Mouse (Mus musculus): Measurements from ENCODE around the gene Usp25. TPM values are rescaled to one million over a fixed set of nuclear protein-coding genes. Genes with fewer than 3 reads are reported as not detected.

Usp25 gene
- polyA plus RNA-seq, 1 experiment = 29.7 TPM

DNA sequence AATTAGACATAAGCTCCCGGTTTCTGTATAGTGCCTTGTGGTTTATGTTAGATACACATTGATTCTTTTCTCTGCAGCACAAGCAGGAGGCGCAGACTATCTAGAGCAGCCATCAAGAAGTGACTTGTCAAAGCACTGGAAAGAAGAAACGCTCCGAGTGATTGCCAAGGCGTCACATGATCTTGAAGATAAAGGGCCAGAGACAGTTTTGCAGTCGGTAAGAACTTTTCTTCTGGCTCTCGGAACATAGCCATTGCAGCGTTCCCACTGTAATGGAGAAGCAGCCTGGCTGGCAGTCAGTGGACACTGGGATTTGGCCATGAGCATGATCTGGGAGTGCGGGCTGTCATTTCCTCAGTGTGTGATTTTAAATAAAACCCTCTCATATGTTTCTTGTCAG is 80.0 kb downstream of the Usp25 start:
- DNase-seq = no peak
- no peak overlapping the region for H3K27ac ChIP-seq (ENCODE audit: control insufficient read depth, insufficient read depth, low read length)
- H3K4me1 ChIP-seq (replicated peaks; ENCODE audit: control insufficient read depth, insufficient read depth, low read length) = no peaks in the 10 kb centered on the region
- peaks cover 32% of the 10 kb centered on the region for H3K36me3 ChIP-seq (ENCODE audit: control insufficient read depth, insufficient read depth, low read length)
- no peak overlapping the region for H3K4me3 ChIP-seq (ENCODE audit: control insufficient read depth, insufficient read depth, low read length)
- WGBS = 88% methylated on average over 9 of the region's 9 CpGs
- no peaks in the 10 kb centered on the region for H3K27me3 ChIP-seq (ENCODE audit: control insufficient read depth, insufficient read depth, low read length)
- TF ChIP-seq CTCF (IDR thresholded peaks at IDR 0.05; ENCODE audit: borderline replicate concordance, control insufficient read depth, extremely low read depth, insufficient read depth, low read length, poor library complexity) (no peak), POLR2A (IDR thresholded peaks at IDR 0.05; ENCODE audit: control insufficient read depth, extremely low read depth, insufficient read depth, low read length, poor library complexity) (no peak)

DNA sequence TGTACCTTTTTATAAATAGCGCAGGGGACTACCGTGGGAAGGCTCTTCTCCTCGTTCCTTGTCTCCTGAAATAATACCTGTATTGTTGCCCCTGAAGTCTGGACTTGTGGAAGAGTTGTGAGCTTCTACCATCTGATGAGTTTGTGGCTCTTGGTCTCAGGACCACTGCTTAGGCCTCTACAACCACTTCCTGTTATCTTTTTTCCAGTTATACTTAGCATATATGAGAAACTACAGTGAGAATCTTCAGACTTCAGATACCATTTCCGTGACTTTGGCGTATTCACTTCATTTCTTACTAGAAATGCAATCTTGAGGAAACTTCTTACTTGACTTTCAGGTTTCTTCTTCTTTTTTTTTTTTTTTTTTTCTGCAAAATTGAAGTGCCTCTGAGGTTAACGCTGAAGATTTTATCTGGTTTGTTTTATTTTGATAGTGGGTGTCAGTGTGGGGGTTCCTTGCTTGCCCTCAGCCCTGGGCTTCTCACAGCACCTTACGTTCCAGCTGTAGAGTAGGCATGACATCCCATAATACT is 81.6 kb downstream of the Usp25 start:
- H3K27me3 ChIP-seq (ENCODE audit: control insufficient read depth, insufficient read depth, low read length) = no peaks in the 10 kb centered on the region
- H3K4me3 ChIP-seq (ENCODE audit: control insufficient read depth, insufficient read depth, low read length) = no peak overlapping the region
- 58% methylated on average over 7 of the region's 7 CpGs for WGBS
- no peaks in the 10 kb centered on the region for H3K4me1 ChIP-seq (replicated peaks; ENCODE audit: control insufficient read depth, insufficient read depth, low read length)
- DNase-seq = no peak
- TF ChIP-seq CTCF (IDR thresholded peaks at IDR 0.05; ENCODE audit: borderline replicate concordance, control insufficient read depth, extremely low read depth, insufficient read depth, low read length, poor library complexity) = no peak
- no peak for TF ChIP-seq POLR2A (IDR thresholded peaks at IDR 0.05; ENCODE audit: control insufficient read depth, extremely low read depth, insufficient read depth, low read length, poor library complexity)
- H3K36me3 ChIP-seq (ENCODE audit: control insufficient read depth, insufficient read depth, low read length) = peaks cover 31% of the 10 kb centered on the region
- H3K27ac ChIP-seq (ENCODE audit: control insufficient read depth, insufficient read depth, low read length) = peak overlapping the region; percentile 58; the same call in 1 of the 2 replicates

DNA sequence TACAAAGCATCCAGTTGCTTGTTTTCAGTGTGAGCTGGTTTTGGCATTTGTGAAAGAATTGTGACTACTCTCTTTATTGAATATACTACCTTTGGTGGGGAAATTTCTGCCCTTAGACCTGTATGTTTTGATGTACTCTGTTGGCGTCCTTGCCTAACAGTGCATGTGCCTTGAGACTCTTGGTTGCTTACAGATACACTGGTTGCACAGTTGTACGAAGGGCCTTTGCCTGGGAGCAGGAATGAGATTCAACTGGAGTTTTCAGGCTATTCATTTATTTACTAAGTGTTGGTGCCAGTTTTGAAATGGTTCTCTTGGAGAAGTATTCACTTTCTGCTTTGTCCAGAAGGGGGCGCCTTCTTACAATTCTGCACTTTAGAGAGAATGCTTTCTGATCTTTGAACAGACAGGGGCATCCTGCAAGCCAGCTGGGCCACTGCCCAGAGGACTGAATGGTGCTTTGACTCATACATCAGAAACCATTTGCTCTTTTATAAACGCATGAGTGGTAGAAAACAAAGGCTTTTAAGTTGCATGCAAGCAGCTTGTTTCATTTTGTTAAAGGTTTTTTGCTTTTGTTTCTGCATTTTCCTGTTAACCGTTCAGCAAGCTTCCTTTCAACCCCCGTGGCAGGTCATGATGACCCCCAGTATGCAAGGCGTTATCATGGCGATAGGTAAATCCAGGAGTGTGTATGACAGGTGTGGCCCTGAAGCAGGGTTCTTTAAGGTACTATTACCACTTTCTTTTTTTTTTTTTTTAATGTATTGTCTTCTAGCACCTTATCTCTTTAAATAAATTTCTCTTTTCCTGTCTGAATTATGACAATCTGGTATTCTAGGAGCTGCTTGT is 85.7 kb downstream of the Usp25 start:
- no peaks in the 10 kb centered on the region for H3K4me1 ChIP-seq (replicated peaks; ENCODE audit: control insufficient read depth, insufficient read depth, low read length)
- peak; percentile 55 for DNase-seq
- no peak for TF ChIP-seq CTCF (IDR thresholded peaks at IDR 0.05; ENCODE audit: borderline replicate concordance, control insufficient read depth, extremely low read depth, insufficient read depth, low read length, poor library complexity)
- TF ChIP-seq POLR2A (IDR thresholded peaks at IDR 0.05; ENCODE audit: control insufficient read depth, extremely low read depth, insufficient read depth, low read length, poor library complexity) = no peak
- H3K4me3 ChIP-seq (ENCODE audit: control insufficient read depth, insufficient read depth, low read length) = no peak overlapping the region
- H3K27me3 ChIP-seq (ENCODE audit: control insufficient read depth, insufficient read depth, low read length) = no peaks in the 10 kb centered on the region
- no peak overlapping the region for H3K27ac ChIP-seq (ENCODE audit: control insufficient read depth, insufficient read depth, low read length)
- H3K36me3 ChIP-seq (ENCODE audit: control insufficient read depth, insufficient read depth, low read length) = peaks cover 20% of the 10 kb centered on the region
- WGBS = 79% methylated on average over 8 of the region's 8 CpGs

DNA sequence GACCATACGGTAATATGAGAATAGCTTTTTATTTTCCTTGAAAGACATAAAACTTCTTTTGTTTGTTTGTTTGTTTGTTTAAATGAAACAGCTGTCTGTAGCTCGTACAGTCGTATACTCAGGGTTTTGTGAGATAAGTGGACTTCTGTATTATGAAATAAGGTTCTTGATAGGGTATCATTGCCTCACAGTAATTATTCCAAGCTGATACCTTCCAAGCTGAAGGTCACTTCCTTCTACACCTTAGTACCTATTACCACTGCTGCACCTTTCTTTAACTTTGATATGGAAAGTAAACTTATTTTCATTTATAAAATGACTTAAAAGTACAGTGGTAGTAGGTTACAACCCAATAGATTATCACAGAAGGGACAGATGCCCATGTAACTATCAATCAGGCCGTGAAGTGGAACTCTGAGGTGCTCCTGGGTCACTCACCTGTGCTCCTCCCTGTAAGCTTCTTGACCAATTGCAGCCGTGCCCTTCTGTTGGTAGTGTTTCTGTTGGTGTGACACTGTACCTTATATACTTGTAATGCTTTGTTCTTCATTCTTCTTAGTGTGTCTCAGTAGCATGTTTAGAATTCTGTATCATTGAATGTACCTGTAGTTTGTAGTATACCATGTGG is 90.2 kb downstream of the Usp25 start:
- Histone ChIP-seq H3K27me3 (ENCODE audit: control insufficient read depth, insufficient read depth, low read length) (no peaks in the 10 kb centered on the region), H3K4me1 (replicated peaks; ENCODE audit: control insufficient read depth, insufficient read depth, low read length) (no peaks in the 10 kb centered on the region), H3K27ac (ENCODE audit: control insufficient read depth, insufficient read depth, low read length) (no peak overlapping the region), H3K4me3 (ENCODE audit: control insufficient read depth, insufficient read depth, low read length) (no peak overlapping the region), H3K36me3 (ENCODE audit: control insufficient read depth, insufficient read depth, low read length) (peaks cover 5% of the 10 kb centered on the region)
- WGBS = 94% methylated on average over 5 of the region's 5 CpGs
- TF ChIP-seq CTCF (IDR thresholded peaks at IDR 0.05; ENCODE audit: borderline replicate concordance, control insufficient read depth, extremely low read depth, insufficient read depth, low read length, poor library complexity) = no peak
- TF ChIP-seq POLR2A (IDR thresholded peaks at IDR 0.05; ENCODE audit: control insufficient read depth, extremely low read depth, insufficient read depth, low read length, poor library complexity) = no peak
- DNase-seq = no peak

DNA sequence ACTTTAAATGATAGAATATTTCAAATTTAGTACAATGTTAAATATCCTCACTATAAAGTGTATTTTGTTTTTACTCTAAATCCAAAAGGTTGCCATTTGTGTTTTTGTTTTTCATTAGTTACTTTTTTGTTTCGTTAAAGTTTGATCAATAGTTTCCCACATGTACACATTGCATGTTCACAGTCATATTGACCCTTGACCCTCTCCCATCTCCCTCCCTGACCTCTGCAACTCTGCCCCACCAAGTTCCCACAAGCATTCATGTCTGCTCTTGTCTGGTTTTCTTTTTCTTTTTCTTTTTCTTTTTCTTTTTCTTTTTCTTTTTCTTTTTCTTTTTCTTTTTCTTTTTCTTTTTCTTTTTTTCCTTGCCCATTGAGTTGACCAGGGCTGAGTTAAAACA is 97.8 kb downstream of the Usp25 start:
- Histone ChIP-seq H3K27ac (ENCODE audit: control insufficient read depth, insufficient read depth, low read length) (no peak overlapping the region), H3K36me3 (ENCODE audit: control insufficient read depth, insufficient read depth, low read length) (peaks cover 49% of the 10 kb centered on the region), H3K4me3 (ENCODE audit: control insufficient read depth, insufficient read depth, low read length) (no peak overlapping the region), H3K27me3 (ENCODE audit: control insufficient read depth, insufficient read depth, low read length) (no peaks in the 10 kb centered on the region), H3K4me1 (replicated peaks; ENCODE audit: control insufficient read depth, insufficient read depth, low read length) (no peaks in the 10 kb centered on the region)
- WGBS = 94% methylated on average over 1 of the region's 1 CpGs
- DNase-seq = no peak
- TF ChIP-seq POLR2A (IDR thresholded peaks at IDR 0.05; ENCODE audit: control insufficient read depth, extremely low read depth, insufficient read depth, low read length, poor library complexity) (no peak), CTCF (IDR thresholded peaks at IDR 0.05; ENCODE audit: borderline replicate concordance, control insufficient read depth, extremely low read depth, insufficient read depth, low read length, poor library complexity) (no peak)

DNA sequence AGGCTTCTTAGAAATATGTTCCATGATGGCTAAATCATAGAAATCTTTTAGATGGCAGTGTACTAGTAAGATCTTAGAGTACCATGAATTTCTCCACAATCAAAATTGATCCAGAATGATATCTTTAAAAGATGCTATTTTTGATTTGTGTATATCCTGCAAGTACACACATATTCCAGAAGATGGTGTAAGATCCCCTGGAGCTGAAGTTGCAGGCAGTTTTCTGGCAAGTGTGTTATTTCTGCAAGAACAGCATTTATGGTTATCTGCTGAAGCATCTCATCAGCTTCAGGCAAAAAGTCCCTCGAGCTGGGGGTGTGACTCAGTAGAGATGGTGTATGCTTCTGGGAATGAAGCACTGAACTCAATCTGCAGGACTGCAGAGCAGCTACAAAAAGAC is 112.4 kb downstream of the Usp25 start:
- no peaks in the 10 kb centered on the region for H3K4me1 ChIP-seq (replicated peaks; ENCODE audit: control insufficient read depth, insufficient read depth, low read length)
- H3K27me3 ChIP-seq (ENCODE audit: control insufficient read depth, insufficient read depth, low read length) = no peaks in the 10 kb centered on the region
- no peak overlapping the region for H3K27ac ChIP-seq (ENCODE audit: control insufficient read depth, insufficient read depth, low read length)
- TF ChIP-seq POLR2A (IDR thresholded peaks at IDR 0.05; ENCODE audit: control insufficient read depth, extremely low read depth, insufficient read depth, low read length, poor library complexity) (no peak), CTCF (IDR thresholded peaks at IDR 0.05; ENCODE audit: borderline replicate concordance, control insufficient read depth, extremely low read depth, insufficient read depth, low read length, poor library complexity) (no peak)
- no peak for DNase-seq
- H3K4me3 ChIP-seq (ENCODE audit: control insufficient read depth, insufficient read depth, low read length) = no peak overlapping the region
- H3K36me3 ChIP-seq (ENCODE audit: control insufficient read depth, insufficient read depth, low read length) = no peaks in the 10 kb centered on the region
- 20% methylated on average over 1 of the region's 1 CpGs for WGBS

Data from thymus, adult 2 months (tissue).